Mouse (Mus musculus): ENCODE measurements at regions not wholly inside any gene's neighbourhood (a gene's known extent, or its start where the extent isn't known, plus 50 kb on each side); places are given as distances from the start of the nearest gene placed in this dataset.

DNA sequence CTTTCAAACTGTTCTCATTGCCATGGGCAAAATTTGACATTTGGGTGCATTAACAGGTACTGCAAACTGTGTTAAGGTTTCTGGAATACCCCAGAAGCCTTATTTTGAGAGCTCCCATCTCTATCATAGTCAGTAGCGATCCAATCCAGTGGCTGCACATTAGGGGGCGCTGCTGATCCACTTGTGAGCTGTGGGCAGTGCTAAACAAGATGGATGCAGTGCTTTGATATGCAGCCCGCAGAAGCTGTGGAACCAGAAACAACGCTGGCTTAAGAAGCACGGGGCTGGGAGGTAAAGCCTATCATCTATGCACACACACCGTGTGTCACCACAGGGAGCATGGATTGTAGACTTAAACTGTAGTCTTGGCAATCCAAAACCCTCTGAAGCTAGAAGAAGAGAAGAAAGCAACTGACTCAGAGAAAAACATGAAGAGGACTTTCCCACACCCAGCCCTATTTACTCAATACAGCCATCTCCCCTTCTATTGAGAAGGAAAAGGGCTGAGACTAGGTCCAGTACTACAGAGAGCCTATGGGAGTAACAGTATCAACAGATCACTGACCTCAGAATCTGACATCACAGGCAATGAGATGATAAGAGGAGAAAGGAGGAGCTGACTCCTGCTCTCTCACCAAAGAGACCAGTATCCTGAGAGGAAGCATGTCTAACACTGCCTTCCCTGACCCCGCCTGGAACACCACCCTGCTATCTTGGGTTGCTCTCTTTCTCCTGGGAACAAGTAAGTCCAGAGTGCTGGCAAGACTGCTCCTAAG lies 83.1 kb upstream of the 2210010C04Rik start:
- no peak for TF ChIP-seq EP300 (IDR thresholded peaks at IDR 0.05; ENCODE audit: low read depth)
- TF ChIP-seq CTCF (IDR thresholded peaks at IDR 0.05; ENCODE audit: low read depth), result peak; percentile 84

All from liver, embryonic 14.5 days (tissue).